Mouse (Mus musculus): ENCODE results near the gene Prdm16.
A peak's percentile ranks its signal among the peaks of the same experiment; 100 is the strongest.

The Prdm16 gene

GRCm38 (mm10) chr4:154639591-154640442 lies 3.1 kb upstream of the Prdm16 start:
- no peak for DNase-seq (ENCODE audit: low spot score in 2 of 2)

GRCm38 (mm10) chr4:154639126-154639525 lies 2.5 kb upstream of the Prdm16 start:
- DNase-seq (ENCODE audit: low spot score in 2 of 2): no peak

GRCm38 (mm10) chr4:154638320-154638886 lies 1.7 kb upstream of the Prdm16 start:
- DNase-seq (ENCODE audit: low spot score in 2 of 2): no peak

GRCm38 (mm10) chr4:154637468-154638319 lies 1.0 kb upstream of the Prdm16 start:
- DNase-seq (ENCODE audit: low spot score in 2 of 2): no peak

GRCm38 (mm10) chr4:154636053-154636433 lies 630 bp downstream of the Prdm16 start:
- no peak for DNase-seq (ENCODE audit: low spot score in 2 of 2)

- DNase-seq (ENCODE audit: low spot score in 2 of 2): peak in 1 of 2 experiments; percentile 5
Measured at GRCm38 (mm10) chr4:154635241-154636052, 1.2 kb downstream of the Prdm16 start.

- DNase-seq (ENCODE audit: low spot score in 2 of 2): no peak
Measured at GRCm38 (mm10) chr4:154634470-154635240, 2.0 kb downstream of the Prdm16 start.

- DNase-seq (ENCODE audit: low spot score in 2 of 2): no peak
Measured at GRCm38 (mm10) chr4:154634001-154634400, 2.7 kb downstream of the Prdm16 start.

GRCm38 (mm10) chr4:154632800-154633764 lies 3.6 kb downstream of the Prdm16 start:
- DNase-seq (ENCODE audit: low spot score in 2 of 2): no peak

- no peak for DNase-seq (ENCODE audit: low spot score in 2 of 2)
Measured at GRCm38 (mm10) chr4:154630763-154631162, 5.9 kb downstream of the Prdm16 start.

GRCm38 (mm10) chr4:154627419-154628142 lies 9.1 kb downstream of the Prdm16 start:
- DNase-seq (ENCODE audit: low spot score in 2 of 2): no peak

- DNase-seq (ENCODE audit: low spot score in 2 of 2): no peak
Measured at GRCm38 (mm10) chr4:154626282-154626681, 10.4 kb downstream of the Prdm16 start.

GRCm38 (mm10) chr4:154625710-154626109 lies 11.0 kb downstream of the Prdm16 start:
- no peak for DNase-seq (ENCODE audit: low spot score in 2 of 2)

GRCm38 (mm10) chr4:154623241-154623640 lies 13.4 kb downstream of the Prdm16 start:
- no peak for DNase-seq (ENCODE audit: low spot score in 2 of 2)

- no peak for DNase-seq (ENCODE audit: low spot score in 2 of 2)
Measured at GRCm38 (mm10) chr4:154622521-154622920, 14.2 kb downstream of the Prdm16 start.

GRCm38 (mm10) chr4:154611167-154611566 lies 25.5 kb downstream of the Prdm16 start:
- DNase-seq (ENCODE audit: low spot score in 2 of 2): no peak

GRCm38 (mm10) chr4:154607724-154608123 lies 28.9 kb downstream of the Prdm16 start:
- no peak for DNase-seq (ENCODE audit: low spot score in 2 of 2)

GRCm38 (mm10) chr4:154604442-154604830 lies 32.2 kb downstream of the Prdm16 start:
- DNase-seq (ENCODE audit: low spot score in 2 of 2): no peak

All from spleen, postnatal 14 days (tissue).